Mouse (Mus musculus): ENCODE data around the gene Slco2a1. TPM values are rescaled to one million over a fixed set of nuclear protein-coding genes. Genes with fewer than 3 reads are reported as not detected.

The Slco2a1 gene
- polyA plus RNA-seq, 1 experiment, result 2.4 TPM

DNA sequence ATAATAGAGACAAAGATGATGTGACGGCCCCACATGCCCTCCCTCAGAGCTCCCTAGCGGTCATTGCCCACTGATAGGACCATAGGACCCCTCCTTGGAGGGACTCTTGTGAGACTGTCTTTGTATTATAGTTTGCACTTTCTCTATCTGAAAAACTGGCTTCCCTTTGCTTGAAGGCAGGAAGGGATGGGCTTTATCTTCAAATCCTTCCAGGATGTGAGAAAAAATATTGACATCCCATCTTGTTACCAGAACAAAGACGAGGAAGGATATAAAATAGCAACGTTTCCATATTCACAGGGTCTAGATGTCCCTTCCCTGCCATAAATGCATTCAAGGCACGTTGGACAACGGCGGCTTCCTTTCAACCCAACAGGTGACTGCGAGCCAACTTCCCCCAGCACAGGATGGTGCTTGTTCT lies 48.5 kb downstream of the Slco2a1 start:
- Histone ChIP-seq H3K36me3 (ENCODE audit: control insufficient read depth, insufficient read depth, low read length) (no peaks in the 10 kb centered on the region), H3K27ac (ENCODE audit: control insufficient read depth, insufficient read depth, low read depth, low read length) (no peak overlapping the region), H3K4me3 (ENCODE audit: control insufficient read depth, low read depth, low read length) (no peak overlapping the region), H3K27me3 (ENCODE audit: control insufficient read depth, insufficient read depth, low read length) (no peaks in the 10 kb centered on the region), H3K4me1 (ENCODE audit: control insufficient read depth, insufficient read depth, low read length) (no peaks in the 10 kb centered on the region)
- TF ChIP-seq CTCF (IDR thresholded peaks at IDR 0.05; ENCODE audit: control insufficient read depth, insufficient read depth, insufficient replicate concordance, low read depth, low read length) (no peak), POLR2A (IDR thresholded peaks at IDR 0.05; ENCODE audit: control insufficient read depth, low read depth, low read length) (no peak)

DNA sequence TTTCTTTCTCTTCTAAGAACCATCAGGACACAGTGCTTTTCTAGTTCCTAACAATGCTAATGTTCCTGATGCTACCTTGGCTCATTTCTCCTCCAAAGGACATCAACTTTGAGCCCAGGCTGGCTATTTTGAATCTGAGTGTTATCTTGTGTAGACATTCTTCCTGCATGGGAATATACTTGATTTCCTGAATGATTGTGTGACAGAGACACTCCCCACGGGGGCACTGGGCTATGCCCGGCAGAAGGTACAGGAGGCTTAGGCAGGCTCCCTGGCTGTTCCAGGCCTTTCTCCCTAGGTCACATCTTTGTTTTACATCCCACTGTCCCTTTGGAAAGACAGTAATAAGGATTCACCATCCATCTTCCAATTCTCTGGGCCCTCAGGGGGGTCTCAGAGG lies 49.8 kb downstream of the Slco2a1 start:
- TF ChIP-seq CTCF (IDR thresholded peaks at IDR 0.05; ENCODE audit: control insufficient read depth, insufficient read depth, insufficient replicate concordance, low read depth, low read length), result no peak
- H3K27me3 ChIP-seq (ENCODE audit: control insufficient read depth, insufficient read depth, low read length), result no peaks in the 10 kb centered on the region
- H3K27ac ChIP-seq (ENCODE audit: control insufficient read depth, insufficient read depth, low read depth, low read length), result no peak overlapping the region
- H3K4me1 ChIP-seq (ENCODE audit: control insufficient read depth, insufficient read depth, low read length), result no peaks in the 10 kb centered on the region
- no peak overlapping the region for H3K4me3 ChIP-seq (ENCODE audit: control insufficient read depth, low read depth, low read length)
- H3K36me3 ChIP-seq (ENCODE audit: control insufficient read depth, insufficient read depth, low read length), result no peaks in the 10 kb centered on the region

DNA sequence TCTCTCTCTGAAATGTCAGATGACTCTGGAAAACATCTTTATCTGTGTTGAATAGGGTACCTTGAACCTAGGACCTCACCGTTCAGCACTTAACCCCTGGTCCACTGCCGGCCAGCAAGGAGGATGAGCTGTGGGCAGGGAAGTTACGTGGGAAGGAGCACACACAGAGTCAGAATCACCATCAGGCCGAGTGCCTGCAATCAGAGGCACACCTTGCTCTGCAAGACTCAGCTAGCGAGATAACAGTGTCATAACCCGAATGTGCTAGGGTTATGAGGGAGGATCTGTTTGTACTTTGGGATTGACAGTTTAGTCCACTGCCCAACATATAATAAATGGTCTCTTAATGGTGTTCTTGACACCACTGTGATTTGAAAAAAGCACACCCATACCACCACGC lies 50.2 kb downstream of the Slco2a1 start:
- Histone ChIP-seq H3K4me1 (ENCODE audit: control insufficient read depth, insufficient read depth, low read length) (no peaks in the 10 kb centered on the region), H3K36me3 (ENCODE audit: control insufficient read depth, insufficient read depth, low read length) (no peaks in the 10 kb centered on the region), H3K27ac (ENCODE audit: control insufficient read depth, insufficient read depth, low read depth, low read length) (no peak overlapping the region), H3K4me3 (ENCODE audit: control insufficient read depth, low read depth, low read length) (no peak overlapping the region), H3K27me3 (ENCODE audit: control insufficient read depth, insufficient read depth, low read length) (no peaks in the 10 kb centered on the region)
- TF ChIP-seq POLR2A (IDR thresholded peaks at IDR 0.05; ENCODE audit: control insufficient read depth, low read depth, low read length) (no peak), CTCF (IDR thresholded peaks at IDR 0.05; ENCODE audit: control insufficient read depth, insufficient read depth, insufficient replicate concordance, low read depth, low read length) (no peak)

DNA sequence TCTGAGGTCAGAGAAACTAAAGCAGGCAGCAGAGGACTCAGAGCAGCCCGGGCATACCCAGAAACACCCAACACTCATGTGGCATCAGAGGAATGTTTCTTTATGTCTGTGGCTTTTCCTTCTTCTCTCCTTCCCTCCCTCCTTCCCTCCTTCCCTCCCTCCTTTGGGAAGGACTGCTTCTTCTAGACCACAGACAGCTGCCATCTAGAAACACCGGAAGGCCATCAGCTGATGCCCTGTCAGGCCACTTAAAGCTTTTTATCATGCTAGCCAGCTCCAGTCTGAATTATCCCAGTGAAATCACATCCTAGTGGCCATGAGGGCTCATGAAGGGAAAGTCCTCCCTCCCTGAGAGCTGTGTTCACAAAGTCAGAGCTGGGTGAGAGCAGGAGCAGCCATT lies 52.1 kb downstream of the Slco2a1 start:
- Histone ChIP-seq H3K4me3 (ENCODE audit: control insufficient read depth, low read depth, low read length) (no peak overlapping the region), H3K27ac (ENCODE audit: control insufficient read depth, insufficient read depth, low read depth, low read length) (no peak overlapping the region), H3K27me3 (ENCODE audit: control insufficient read depth, insufficient read depth, low read length) (no peaks in the 10 kb centered on the region), H3K36me3 (ENCODE audit: control insufficient read depth, insufficient read depth, low read length) (no peaks in the 10 kb centered on the region), H3K4me1 (ENCODE audit: control insufficient read depth, insufficient read depth, low read length) (no peaks in the 10 kb centered on the region)
- no peak for TF ChIP-seq POLR2A (IDR thresholded peaks at IDR 0.05; ENCODE audit: control insufficient read depth, low read depth, low read length)
- TF ChIP-seq CTCF (IDR thresholded peaks at IDR 0.05; ENCODE audit: control insufficient read depth, insufficient read depth, insufficient replicate concordance, low read depth, low read length), result no peak

DNA sequence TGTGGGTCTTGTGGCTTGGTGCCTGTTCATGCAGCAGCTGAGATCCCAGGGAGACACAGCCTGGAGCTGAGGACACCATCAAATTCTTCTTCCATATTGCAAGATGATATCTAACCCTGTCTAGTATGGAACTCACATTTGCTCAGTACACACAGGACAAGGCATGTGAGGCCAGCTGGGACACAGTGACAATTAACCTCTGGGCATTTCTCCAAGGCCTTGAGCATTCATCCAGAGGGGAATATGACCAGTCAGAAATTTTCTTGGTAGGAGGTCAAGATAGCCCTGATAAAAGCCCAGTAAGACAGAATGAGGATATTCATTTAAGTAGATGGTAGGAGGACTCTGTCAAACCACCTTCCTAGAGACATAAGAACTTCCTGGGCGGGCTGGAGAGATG lies 56.9 kb downstream of the Slco2a1 start:
- Histone ChIP-seq H3K4me3 (ENCODE audit: control insufficient read depth, low read depth, low read length) (no peak overlapping the region), H3K27ac (ENCODE audit: control insufficient read depth, insufficient read depth, low read depth, low read length) (no peak overlapping the region), H3K27me3 (ENCODE audit: control insufficient read depth, insufficient read depth, low read length) (no peaks in the 10 kb centered on the region), H3K4me1 (ENCODE audit: control insufficient read depth, insufficient read depth, low read length) (peaks cover 2% of the 10 kb centered on the region; the same call in 1 of the 2 replicates), H3K36me3 (ENCODE audit: control insufficient read depth, insufficient read depth, low read length) (no peaks in the 10 kb centered on the region)
- TF ChIP-seq CTCF (IDR thresholded peaks at IDR 0.05; ENCODE audit: control insufficient read depth, insufficient read depth, insufficient replicate concordance, low read depth, low read length), result no peak
- TF ChIP-seq POLR2A (IDR thresholded peaks at IDR 0.05; ENCODE audit: control insufficient read depth, low read depth, low read length), result no peak

DNA sequence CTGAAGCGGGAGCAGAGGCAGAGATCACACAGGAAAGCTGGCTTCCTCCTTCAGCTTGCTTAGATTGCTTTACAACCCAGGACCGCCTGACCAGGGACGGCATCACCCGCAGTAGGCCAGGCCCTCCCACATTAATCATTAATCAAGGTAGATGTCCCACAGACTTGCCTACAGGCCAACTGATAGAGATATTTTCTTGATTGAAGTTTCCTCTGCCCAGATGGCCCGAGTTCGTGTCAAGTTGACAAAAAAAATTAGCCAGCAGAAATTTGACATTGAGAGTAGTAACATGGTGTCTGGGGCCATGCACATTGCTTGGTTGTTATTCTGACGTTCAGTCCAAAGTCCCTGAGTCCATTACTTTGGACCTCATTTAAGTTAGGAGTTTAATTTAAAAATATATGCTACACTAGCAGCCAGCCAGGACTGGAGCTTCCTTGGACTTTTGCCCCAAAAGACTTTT lies 60.6 kb downstream of the Slco2a1 start:
- H3K27ac ChIP-seq (ENCODE audit: control insufficient read depth, insufficient read depth, low read depth, low read length), result no peak overlapping the region
- peaks cover 3% of the 10 kb centered on the region; the same call in 1 of the 2 replicates for H3K4me1 ChIP-seq (ENCODE audit: control insufficient read depth, insufficient read depth, low read length)
- H3K4me3 ChIP-seq (ENCODE audit: control insufficient read depth, low read depth, low read length), result no peak overlapping the region
- H3K36me3 ChIP-seq (ENCODE audit: control insufficient read depth, insufficient read depth, low read length), result no peaks in the 10 kb centered on the region
- H3K27me3 ChIP-seq (ENCODE audit: control insufficient read depth, insufficient read depth, low read length), result no peaks in the 10 kb centered on the region
- TF ChIP-seq POLR2A (IDR thresholded peaks at IDR 0.05; ENCODE audit: control insufficient read depth, low read depth, low read length) (no peak), CTCF (IDR thresholded peaks at IDR 0.05; ENCODE audit: control insufficient read depth, insufficient read depth, insufficient replicate concordance, low read depth, low read length) (no peak)

DNA sequence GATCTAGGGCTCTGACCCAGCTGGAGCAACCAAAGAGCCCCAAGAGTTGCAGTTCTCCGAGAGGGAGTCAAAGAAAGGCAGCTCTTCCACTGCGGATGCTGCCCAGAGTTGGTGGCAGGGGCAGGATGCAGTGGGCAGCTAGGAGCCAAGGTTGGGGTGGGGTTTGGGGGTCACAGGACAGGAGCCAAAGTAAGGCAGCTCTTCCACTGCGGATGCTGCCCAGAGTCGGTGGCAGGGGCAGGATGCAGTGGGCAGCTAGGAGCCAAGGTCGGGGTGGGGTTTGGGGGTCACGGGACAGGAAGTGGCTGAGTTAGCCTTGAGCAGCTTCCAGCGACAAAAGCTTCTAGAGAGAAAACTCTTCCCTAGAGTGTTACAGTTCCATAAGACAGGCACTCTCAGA lies 65.3 kb downstream of the Slco2a1 start:
- no peaks in the 10 kb centered on the region for H3K27me3 ChIP-seq (ENCODE audit: control insufficient read depth, insufficient read depth, low read length)
- peaks cover 2% of the 10 kb centered on the region; the same call in 1 of the 2 replicates for H3K4me1 ChIP-seq (ENCODE audit: control insufficient read depth, insufficient read depth, low read length)
- no peak for TF ChIP-seq CTCF (IDR thresholded peaks at IDR 0.05; ENCODE audit: control insufficient read depth, insufficient read depth, insufficient replicate concordance, low read depth, low read length)
- TF ChIP-seq POLR2A (IDR thresholded peaks at IDR 0.05; ENCODE audit: control insufficient read depth, low read depth, low read length), result no peak
- no peaks in the 10 kb centered on the region for H3K36me3 ChIP-seq (ENCODE audit: control insufficient read depth, insufficient read depth, low read length)
- H3K27ac ChIP-seq (ENCODE audit: control insufficient read depth, insufficient read depth, low read depth, low read length), result no peak overlapping the region
- H3K4me3 ChIP-seq (ENCODE audit: control insufficient read depth, low read depth, low read length), result no peak overlapping the region

DNA sequence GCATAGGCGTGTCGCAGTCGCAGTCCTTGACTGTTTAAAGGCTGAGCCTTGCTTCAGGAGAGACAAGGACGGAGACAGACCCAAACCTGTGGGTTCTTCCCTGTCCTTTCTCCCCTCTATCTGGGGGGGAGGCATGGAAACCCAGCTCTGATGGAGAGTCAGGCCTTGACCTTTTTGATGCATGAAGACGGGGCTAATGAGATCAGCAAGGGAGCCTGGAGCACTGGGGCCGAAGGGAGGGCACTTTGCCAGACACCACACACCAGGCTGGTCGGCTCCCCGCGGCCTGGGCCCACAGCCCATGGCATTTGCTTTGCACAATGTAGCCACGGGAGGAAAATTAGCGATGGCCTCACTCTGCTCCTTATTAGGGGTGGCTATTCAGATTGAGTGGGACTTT lies 66.5 kb downstream of the Slco2a1 start:
- H3K27ac ChIP-seq (ENCODE audit: control insufficient read depth, insufficient read depth, low read depth, low read length), result no peak overlapping the region
- H3K4me1 ChIP-seq (ENCODE audit: control insufficient read depth, insufficient read depth, low read length), result peaks cover 2% of the 10 kb centered on the region
- H3K4me3 ChIP-seq (ENCODE audit: control insufficient read depth, low read depth, low read length), result no peak overlapping the region
- TF ChIP-seq CTCF (IDR thresholded peaks at IDR 0.05; ENCODE audit: control insufficient read depth, insufficient read depth, insufficient replicate concordance, low read depth, low read length), result no peak
- TF ChIP-seq POLR2A (IDR thresholded peaks at IDR 0.05; ENCODE audit: control insufficient read depth, low read depth, low read length), result no peak
- no peaks in the 10 kb centered on the region for H3K36me3 ChIP-seq (ENCODE audit: control insufficient read depth, insufficient read depth, low read length)
- no peaks in the 10 kb centered on the region for H3K27me3 ChIP-seq (ENCODE audit: control insufficient read depth, insufficient read depth, low read length)
